Mouse (Mus musculus) hindbrain, postnatal 0 days (tissue): ENCODE measurements around the gene Rcan2. TPM values are rescaled to one million over a fixed set of nuclear protein-coding genes. Genes with fewer than 3 reads are reported as not detected.

ENCODE experiments used
- ATAC-seq: fragments of 200-750 bp; cut with Nextera tagmentation; 2 replicates; pipeline ENCODE4 v1.8.0; 2017; ENCODE audit warnings: mild to moderate bottlenecking, moderate TSS enrichment, moderate library complexity
- DNase-seq: peaks from one replicate; pipeline ENCODE4 v3.0.0-alpha.2; 2015; ENCODE audit warnings: low spot score
- H3K27ac ChIP-seq: fragments of 300-500 bp; sonication (generic); 2 replicates; pipeline ENCODE4 v1.5.1; 2014; ENCODE audit warnings: mild to moderate bottlenecking
- H3K27me3 ChIP-seq: fragments of 300-500 bp; sonication (generic); 2 replicates; pipeline ENCODE4 v1.6.1; 2014; ENCODE audit warnings: low read length, mixed read lengths; ENCODE audit not compliant: insufficient read depth
- H3K36me3 ChIP-seq: fragments of 300-500 bp; sonication (generic); 2 replicates; pipeline ENCODE4 v1.6.1; 2014; ENCODE audit warnings: low read length, mixed read lengths; ENCODE audit not compliant: insufficient read depth
- H3K4me1 ChIP-seq: fragments of 300-500 bp; sonication (generic); 2 replicates; pipeline ENCODE4 v1.6.1; 2014; ENCODE audit warnings: antibody characterized with exemption, low read length, mixed read lengths; ENCODE audit not compliant: insufficient read depth
- H3K4me2 ChIP-seq: fragments of 300-500 bp; sonication (generic); 2 replicates; pipeline ENCODE4 v1.6.1; 2014; ENCODE audit warnings: low read depth, mild to moderate bottlenecking, low read length, moderate library complexity, mixed read lengths
- H3K4me3 ChIP-seq: fragments of 300-500 bp; sonication (generic); 2 replicates; pipeline ENCODE4 v1.5.1; 2014; ENCODE audit warnings: low read length
- H3K9ac ChIP-seq: fragments of 300-500 bp; sonication (generic); replicated peaks from 2 replicates; pipeline ENCODE4 v1.6.1; 2014; ENCODE audit warnings: mild to moderate bottlenecking, low read length, moderate library complexity, mixed read lengths
- H3K9me3 ChIP-seq: fragments of 300-500 bp; sonication (generic); 2 replicates; pipeline ENCODE4 v1.6.1; 2016; ENCODE audit warnings: low read length, mixed read lengths
- CTCF ChIP-seq: IDR thresholded peaks from 2 replicates; pipeline ENCODE4 v1.5.1; 2016; ENCODE audit warnings: antibody characterized with exemption, control low read depth, low read depth
- WGBS: fragments of 180-500 bp; shearing (Covaris S2); extraction: QIAGEN DNeasy Blood & Tissue Kit; methylation state at CpG from one replicate; pipeline ENCODE4 v1.1.7; 2014; 5-methylcytosine and 5-hydroxymethylcytosine counted together
- polyA plus RNA-seq: library from polyadenylated mRNA; unstranded; fragments of >200 nt; fragmentation: Nextera tagmentation; extraction: Ambion mirVana; gene quantifications from 2 replicates; pipeline ENCODE4 v1.2.1, GENCODE M21; 2015
- total RNA-seq: library from RNA; depleted of rRNA; stranded (reverse); fragments of >200 nt; gene quantifications from 2 replicates; pipeline ENCODE4 v1.2.3, GENCODE M21; 2014

The Rcan2 gene
- total and polyA plus RNA-seq, 2 experiments from 2014 or later: 102 to 124 TPM

DNA sequence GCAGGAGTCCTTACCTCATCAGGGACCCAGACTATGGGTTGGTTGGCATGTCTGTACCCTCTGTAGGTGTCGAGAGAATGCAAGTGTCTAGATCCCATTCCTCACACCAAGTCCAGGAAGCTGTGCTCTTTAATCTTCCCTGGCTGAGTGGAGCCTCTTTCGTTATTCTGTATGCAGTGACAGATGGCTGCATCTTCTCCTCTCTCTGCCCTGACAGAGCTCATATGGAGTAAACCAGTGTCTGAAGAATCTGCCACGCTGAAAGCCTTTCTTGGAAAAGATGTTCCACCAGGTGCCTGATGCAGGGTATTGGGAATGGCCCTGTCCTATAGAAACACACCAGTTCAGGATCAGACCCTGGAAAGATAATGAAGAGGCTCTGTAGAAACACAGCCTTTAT, 178.8 kb downstream of the Rcan2 start:
- ATAC-seq (0 out of 2 replicates have a peak, but pooled peaks have one; percentile 29), DNase-seq (no peak)
- Histone ChIP-seq H3K27ac (no peak overlapping the region), H3K4me1 (no peaks in the 10 kb centered on the region; the same call in 1 of the 2 replicates), H3K9ac (no peak overlapping the region), H3K9me3 (no peaks in the 10 kb centered on the region), H3K36me3 (no peaks in the 10 kb centered on the region), H3K4me2 (no peak overlapping the region), H3K4me3 (no peak overlapping the region), H3K27me3 (no peaks in the 10 kb centered on the region)
- 59% methylated on average over 3 of the region's 3 CpGs for WGBS
- TF ChIP-seq CTCF: no peak

DNA sequence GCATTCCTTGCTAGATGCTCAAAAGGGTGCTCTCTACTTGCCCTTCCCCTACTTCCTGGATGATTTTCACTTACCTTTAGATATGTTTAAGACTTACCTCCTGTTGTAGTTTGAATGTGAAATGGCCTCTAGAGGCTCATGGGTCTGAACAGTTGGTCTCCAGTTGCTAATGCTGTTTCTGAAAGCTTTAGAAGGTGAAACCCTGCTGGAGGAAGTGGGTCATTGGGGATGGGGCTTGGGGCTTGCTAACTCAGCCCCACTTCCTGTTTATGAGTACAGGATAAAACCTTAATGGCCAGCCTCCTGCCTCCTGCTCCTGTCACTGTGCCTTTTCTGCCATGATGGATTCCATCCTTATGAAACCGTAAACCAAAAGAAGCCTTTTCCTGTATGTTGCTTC, 181.4 kb downstream of the Rcan2 start:
- Histone ChIP-seq H3K9ac (no peak overlapping the region), H3K4me2 (no peak overlapping the region), H3K27ac (no peak overlapping the region), H3K4me1 (no peaks in the 10 kb centered on the region; the same call in 1 of the 2 replicates), H3K9me3 (no peaks in the 10 kb centered on the region), H3K4me3 (no peak overlapping the region), H3K36me3 (no peaks in the 10 kb centered on the region), H3K27me3 (no peaks in the 10 kb centered on the region)
- TF ChIP-seq CTCF: no peak
- no peak for DNase-seq
- ATAC-seq: no peak
- WGBS: 86% methylated on average over 1 of the region's 1 CpGs

DNA sequence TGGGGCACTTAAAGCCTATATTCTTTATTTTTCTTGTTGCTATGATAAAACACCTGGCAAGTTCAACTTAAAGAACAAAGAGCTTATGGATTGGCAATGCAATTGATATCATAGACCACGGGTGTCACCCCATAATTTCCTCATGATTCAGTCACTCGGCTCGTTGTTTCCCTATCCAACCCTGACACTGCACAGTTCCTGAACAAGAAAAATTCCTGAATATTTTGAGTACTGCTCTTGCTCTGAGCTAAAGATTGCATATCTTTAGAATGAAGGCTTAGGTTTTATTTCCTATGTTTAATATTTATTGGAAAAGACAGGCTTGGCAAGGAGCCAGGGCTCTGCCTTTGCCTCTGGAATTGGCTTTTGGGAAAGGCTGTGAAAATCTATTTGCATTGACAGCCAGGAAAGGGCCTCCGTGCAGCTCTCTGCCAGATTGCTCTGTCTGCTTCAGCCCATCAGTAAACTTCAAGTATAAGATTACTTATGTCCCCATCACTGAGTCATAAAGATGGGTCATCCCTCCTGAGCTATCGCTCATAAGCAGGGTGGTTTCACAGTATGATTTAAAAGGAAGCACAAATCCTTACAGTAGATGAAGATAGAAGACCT, 188.3 kb downstream of the Rcan2 start:
- H3K4me3 ChIP-seq: no peak overlapping the region
- 0 out of 2 replicates have a peak overlapping the region, but pooled peaks have one; percentile 8 for H3K27ac ChIP-seq
- TF ChIP-seq CTCF: no peak
- ATAC-seq (no peak), DNase-seq (peak; percentile 57)
- H3K36me3 ChIP-seq: no peaks in the 10 kb centered on the region
- H3K4me2 ChIP-seq: no peak overlapping the region
- no peaks in the 10 kb centered on the region for H3K9me3 ChIP-seq
- no peaks in the 10 kb centered on the region for H3K27me3 ChIP-seq
- H3K4me1 ChIP-seq: peaks cover 8% of the 10 kb centered on the region; the same call in 1 of the 2 replicates
- no peak overlapping the region for H3K9ac ChIP-seq
- WGBS: 50% methylated on average over 5 of the region's 5 CpGs

DNA sequence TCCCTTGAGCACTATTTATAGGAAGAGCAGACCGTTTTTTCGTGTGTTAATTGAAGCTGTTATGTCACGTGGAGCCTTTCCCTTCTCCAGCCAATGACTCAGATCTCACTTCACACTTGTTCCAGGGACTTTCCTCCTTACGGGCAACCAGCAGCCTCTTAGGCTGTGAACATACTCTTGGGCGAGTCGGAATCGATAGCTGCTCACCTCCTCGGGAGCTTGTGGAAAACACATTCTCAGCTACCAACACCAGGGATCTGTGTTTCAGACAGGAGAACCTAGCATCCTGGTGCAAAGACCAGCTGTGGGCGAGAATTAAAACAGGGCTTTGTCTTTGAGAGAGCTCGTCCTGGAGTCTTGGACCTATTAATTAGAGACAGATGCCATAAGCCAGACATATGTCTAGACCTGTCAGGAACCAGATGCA, 189.8 kb downstream of the Rcan2 start:
- 50% methylated on average over 10 of the region's 10 CpGs for WGBS

DNA sequence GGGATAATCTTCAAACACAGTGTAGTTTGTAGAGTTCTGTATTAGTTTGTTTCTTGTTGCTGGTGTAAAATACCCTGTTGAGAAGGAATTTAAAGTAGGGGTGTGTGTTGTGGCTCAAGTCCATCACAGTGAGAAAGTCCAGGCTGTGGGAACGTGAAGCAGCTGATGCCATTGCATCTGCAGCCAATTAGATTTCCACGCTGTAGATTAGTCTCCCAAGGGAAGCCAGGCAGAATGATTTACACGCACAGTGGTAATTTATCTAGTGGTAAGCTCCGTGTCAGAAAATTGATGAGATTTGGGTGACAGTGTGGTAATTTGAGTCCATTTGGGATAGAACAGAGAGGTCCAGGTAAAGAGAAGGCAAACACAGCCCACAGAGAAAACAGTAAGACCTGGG, 192.9 kb downstream of the Rcan2 start:
- WGBS: 18% methylated on average over 4 of the region's 4 CpGs
- H3K9ac ChIP-seq: no peak overlapping the region
- ATAC-seq: no peak
- H3K27me3 ChIP-seq: no peaks in the 10 kb centered on the region
- H3K4me3 ChIP-seq: no peak overlapping the region
- DNase-seq: peak; percentile 43
- H3K9me3 ChIP-seq: no peaks in the 10 kb centered on the region
- no peaks in the 10 kb centered on the region for H3K36me3 ChIP-seq
- TF ChIP-seq CTCF: no peak
- H3K4me2 ChIP-seq: no peak overlapping the region
- H3K27ac ChIP-seq: no peak overlapping the region
- H3K4me1 ChIP-seq: peaks cover 8% of the 10 kb centered on the region; the same call in 1 of the 2 replicates

More for the DNA sequence above, 189.8 kb downstream of the Rcan2 start:
- DNase-seq (peak; percentile 18), ATAC-seq (peak; percentile 51)
- peaks cover 8% of the 10 kb centered on the region; the same call in 1 of the 2 replicates for H3K4me1 ChIP-seq
- TF ChIP-seq CTCF: no peak
- no peak overlapping the region for H3K4me3 ChIP-seq
- no peaks in the 10 kb centered on the region for H3K27me3 ChIP-seq
- H3K36me3 ChIP-seq: no peaks in the 10 kb centered on the region
- H3K4me2 ChIP-seq: 0 out of 2 replicates have a peak overlapping the region, but pooled peaks have one; percentile 5
- no peak overlapping the region for H3K27ac ChIP-seq
- H3K9ac ChIP-seq: no peak overlapping the region
- no peaks in the 10 kb centered on the region for H3K9me3 ChIP-seq

DNA sequence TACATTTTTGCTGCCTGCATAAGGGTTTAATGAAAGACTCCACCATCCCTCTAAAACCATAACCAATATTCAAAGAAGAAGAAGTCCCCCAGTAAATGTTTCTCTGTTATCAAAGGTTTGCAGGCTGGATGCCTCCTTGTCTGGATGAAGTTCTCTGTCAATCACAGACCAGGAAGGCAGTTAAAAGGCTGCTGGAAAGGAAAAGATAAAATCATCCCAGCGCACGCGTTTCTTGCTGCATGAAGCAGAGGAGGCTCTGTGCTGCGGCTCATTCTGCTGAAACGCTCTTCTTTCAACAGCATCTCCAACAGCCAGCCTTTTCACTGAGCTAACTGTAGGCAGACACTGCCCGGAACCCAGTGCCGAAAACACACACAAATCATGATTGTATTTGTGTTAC, 196.4 kb downstream of the Rcan2 start:
- Histone ChIP-seq H3K27me3 (no peaks in the 10 kb centered on the region), H3K9me3 (no peaks in the 10 kb centered on the region), H3K36me3 (no peaks in the 10 kb centered on the region), H3K9ac (no peak overlapping the region), H3K4me2 (no peak overlapping the region), H3K4me3 (no peak overlapping the region), H3K4me1 (0 out of 2 replicates have a peak, but pooled peaks cover 3% of the 10 kb centered on the region), H3K27ac (no peak overlapping the region)
- 81% methylated on average over 7 of the region's 7 CpGs for WGBS
- no peak for TF ChIP-seq CTCF
- no peak for ATAC-seq
- DNase-seq: no peak

DNA sequence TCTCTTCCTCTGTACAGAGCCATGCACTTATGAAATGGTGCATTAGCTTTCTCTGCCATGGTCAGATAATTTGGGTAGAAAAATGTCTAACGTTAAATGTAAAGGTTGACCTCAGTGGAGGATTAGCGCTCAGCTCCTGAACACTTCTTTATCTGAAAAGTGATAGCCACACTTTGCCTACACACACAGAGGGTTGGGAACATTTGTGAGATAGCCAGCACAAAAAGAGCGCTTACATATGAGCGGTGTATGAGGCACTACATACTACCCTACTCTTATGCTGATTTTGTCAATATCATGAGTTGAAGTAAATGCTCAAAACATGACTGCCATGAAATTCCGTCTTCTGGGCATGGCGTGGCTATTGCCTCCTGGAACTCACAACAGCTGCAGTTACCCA, 196.9 kb downstream of the Rcan2 start:
- DNase-seq: no peak
- Histone ChIP-seq H3K27me3 (no peaks in the 10 kb centered on the region), H3K4me1 (0 out of 2 replicates have a peak, but pooled peaks cover 3% of the 10 kb centered on the region), H3K4me3 (no peak overlapping the region), H3K36me3 (no peaks in the 10 kb centered on the region), H3K9me3 (no peaks in the 10 kb centered on the region), H3K4me2 (no peak overlapping the region), H3K9ac (no peak overlapping the region), H3K27ac (no peak overlapping the region)
- WGBS: 93% methylated on average over 6 of the region's 6 CpGs
- no peak for ATAC-seq
- no peak for TF ChIP-seq CTCF
